Mouse (Mus musculus): ENCODE measurements around the gene Ptgis. TPM values are rescaled to one million over a fixed set of nuclear protein-coding genes. Genes with fewer than 3 reads are reported as not detected.

The Ptgis gene
- polyA plus RNA-seq (2015; fragmentation: Illumina TruSeq; extraction: RNeasy Lipid Tissue Mini Kit (QIAGEN cat#74804); ENCODE audit: low read depth, low replicate concordance): 1.8 TPM

DNA sequence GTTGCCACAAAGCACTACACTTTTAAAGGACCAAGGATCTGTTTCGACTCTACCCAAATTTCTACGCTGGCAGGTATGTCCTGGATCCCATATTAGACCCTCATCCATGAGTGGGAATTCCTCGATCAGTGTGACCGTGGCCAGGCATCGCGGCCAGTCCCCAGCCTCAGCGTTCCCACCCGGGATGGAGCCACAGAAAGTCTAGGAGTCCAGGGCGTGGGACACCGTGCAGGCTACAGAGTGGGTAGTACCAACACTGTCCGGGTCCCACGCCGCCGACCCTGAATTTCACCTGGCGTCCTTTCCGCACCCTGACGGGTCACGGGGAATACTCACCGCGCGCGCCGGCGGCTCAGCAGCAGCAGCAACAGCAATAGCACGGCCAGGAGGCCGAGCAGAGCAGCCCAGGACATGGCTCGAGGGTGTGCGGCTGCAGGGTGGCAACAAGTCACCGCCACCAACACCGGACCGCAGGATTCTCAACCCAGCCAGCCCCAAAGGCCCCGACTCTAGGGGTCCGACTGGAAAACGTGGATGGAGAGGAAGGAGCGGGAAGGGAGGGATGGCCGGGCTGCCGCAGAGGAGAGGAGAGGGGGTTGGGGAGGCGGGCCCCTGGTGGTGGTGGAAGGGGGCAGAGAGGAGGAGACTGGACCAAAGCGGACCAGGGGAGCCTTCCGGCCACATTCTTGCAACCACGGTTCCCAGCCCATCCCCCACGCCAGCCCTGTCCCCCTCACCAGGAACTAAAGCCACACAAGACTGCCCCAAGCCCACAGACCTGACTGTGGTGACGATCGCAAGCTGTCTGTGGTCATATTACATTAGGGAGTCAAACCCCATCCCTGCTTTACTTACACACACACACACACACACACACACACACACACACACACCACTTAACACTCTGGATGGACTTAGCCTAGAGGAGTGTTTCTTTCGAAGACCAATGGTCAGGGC is at the start of gene Ptgis:
Gene Ptgis, minus strand, starts transcription at position 597 of the 957 bp plus-strand sequence.

GRCm38 (mm10) chr2:167190076-167190399 is 50.4 kb downstream of the Ptgis start, which contains the start of gene Kcnb1:
Kcnb1 (minus strand) TSS chr2:167190155.

Other genes starting within 250 kb of the Ptgis start
- gene Stau1, start 244.3 kb downstream of the Ptgis start, polyA plus RNA-seq (2015; fragmentation: Illumina TruSeq; extraction: RNeasy Lipid Tissue Mini Kit (QIAGEN cat#74804); ENCODE audit: low read depth, low replicate concordance): 56.7 TPM
- 24.2 TPM for gene Ddx27, start 225.4 kb downstream of the Ptgis start, polyA plus RNA-seq (2015; fragmentation: Illumina TruSeq; extraction: RNeasy Lipid Tissue Mini Kit (QIAGEN cat#74804); ENCODE audit: low read depth, low replicate concordance)
- gene Znfx1, start 177.6 kb downstream of the Ptgis start, polyA plus RNA-seq (2015; fragmentation: Illumina TruSeq; extraction: RNeasy Lipid Tissue Mini Kit (QIAGEN cat#74804); ENCODE audit: low read depth, low replicate concordance): 37.4 TPM
- gene Kcnb1, start 50.4 kb downstream of the Ptgis start, polyA plus RNA-seq (2015; fragmentation: Illumina TruSeq; extraction: RNeasy Lipid Tissue Mini Kit (QIAGEN cat#74804); ENCODE audit: low read depth, low replicate concordance): 70.6 TPM
- 27.7 TPM for gene B4galt5, start 108.6 kb upstream of the Ptgis start, polyA plus RNA-seq (2015; fragmentation: Illumina TruSeq; extraction: RNeasy Lipid Tissue Mini Kit (QIAGEN cat#74804); ENCODE audit: low read depth, low replicate concordance)
- gene Slc9a8, start 181.1 kb upstream of the Ptgis start, polyA plus RNA-seq (2015; fragmentation: Illumina TruSeq; extraction: RNeasy Lipid Tissue Mini Kit (QIAGEN cat#74804); ENCODE audit: low read depth, low replicate concordance): 21.2 TPM